Mouse (Mus musculus) liver, postnatal 0 days (tissue): Measurements from ENCODE around the gene Gper1.

ENCODE experiments used
- CTCF ChIP-seq: sonication (generic); IDR thresholded peaks from 2 replicates; pipeline ENCODE4 v1.5.1; 2016; ENCODE audit warnings: antibody characterized with exemption, low read depth
- EP300 ChIP-seq: IDR thresholded peaks from 2 replicates; pipeline ENCODE4 v1.6.1; 2016; ENCODE audit warnings: antibody characterized with exemption, low read depth, mild to moderate bottlenecking

DNA sequence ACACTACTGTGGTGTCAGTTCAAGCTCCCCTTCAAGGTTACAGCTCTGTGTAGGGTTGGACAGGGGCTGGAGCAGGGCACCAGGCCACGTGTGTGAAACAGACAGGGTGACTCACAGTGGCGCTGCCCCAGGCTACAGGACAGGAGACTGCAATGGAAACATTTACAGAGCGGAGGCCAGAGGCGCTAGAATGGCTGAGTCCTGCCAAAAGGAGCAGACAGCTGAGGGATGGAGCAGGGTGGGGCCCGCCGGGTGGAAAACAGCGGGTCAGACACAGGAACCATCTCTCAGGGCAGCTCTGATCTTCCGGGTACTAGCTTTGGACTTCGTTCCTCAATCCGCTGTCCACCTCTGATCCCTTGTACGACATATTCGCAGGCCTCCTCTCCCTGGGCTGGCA is 13.5 kb upstream of the Gper1 start:
- TF ChIP-seq CTCF: no peak
- no peak for TF ChIP-seq EP300
